Mouse (Mus musculus) embryonic facial prominence, embryonic 15.5 days (tissue): ENCODE results near the gene Grin1. TPM values are rescaled to one million over a fixed set of nuclear protein-coding genes. Genes with fewer than 3 reads are reported as not detected.

Experiments
- ATAC-seq: fragments of 200-750 bp; cut with Nextera tagmentation; 2 replicates; pipeline ENCODE4 v1.8.0; 2017; ENCODE audit warnings: low read depth, moderate TSS enrichment; ENCODE audit not compliant: insufficient number of reproducible peaks, low FRiP score, low TSS enrichment
- H3K27ac ChIP-seq: fragments of 300-500 bp; sonication (generic); replicated peaks from 2 replicates; pipeline ENCODE4 v1.5.1; 2015; ENCODE audit warnings: mild to moderate bottlenecking, inconsistent platforms
- H3K27me3 ChIP-seq: fragments of 300-500 bp; sonication (generic); 2 replicates; pipeline ENCODE4 v1.6.1; 2015; ENCODE audit warnings: inconsistent platforms
- H3K36me3 ChIP-seq: fragments of 300-500 bp; sonication (generic); 2 replicates; pipeline ENCODE4 v1.6.1; 2015; ENCODE audit warnings: mild to moderate bottlenecking, inconsistent platforms
- H3K4me1 ChIP-seq: fragments of 300-500 bp; sonication (generic); 2 replicates; pipeline ENCODE4 v1.6.1; 2015; ENCODE audit warnings: inconsistent platforms
- H3K4me2 ChIP-seq: fragments of 300-500 bp; sonication (generic); replicated peaks from 2 replicates; pipeline ENCODE4 v1.6.1; 2015; ENCODE audit warnings: mild to moderate bottlenecking, inconsistent platforms
- H3K4me3 ChIP-seq: fragments of 300-500 bp; sonication (generic); replicated peaks from 2 replicates; pipeline ENCODE4 v1.5.1; 2015; ENCODE audit warnings: mild to moderate bottlenecking, inconsistent platforms
- H3K9ac ChIP-seq: fragments of 300-500 bp; sonication (generic); 2 replicates; pipeline ENCODE4 v1.6.1; 2015; ENCODE audit warnings: inconsistent platforms
- H3K9me3 ChIP-seq: fragments of 300-500 bp; sonication (generic); replicated peaks from 2 replicates; pipeline ENCODE4 v1.6.1; 2016; ENCODE audit warnings: inconsistent platforms
- WGBS: fragments of 180-500 bp; shearing (Covaris S2); methylation state at CpG from one replicate; pipeline ENCODE4 v1.1.7; 2015; 5-methylcytosine and 5-hydroxymethylcytosine counted together
- polyA plus RNA-seq: library from polyadenylated mRNA; unstranded; fragments of >200 nt; fragmentation: Nextera tagmentation; extraction: Ambion mirVana; gene quantifications from 2 replicates; pipeline ENCODE4 v1.2.1, GENCODE M21; 2015

The Grin1 gene
- polyA plus RNA-seq, 1 experiment from 2014 or later, result 0.71 TPM

DNA sequence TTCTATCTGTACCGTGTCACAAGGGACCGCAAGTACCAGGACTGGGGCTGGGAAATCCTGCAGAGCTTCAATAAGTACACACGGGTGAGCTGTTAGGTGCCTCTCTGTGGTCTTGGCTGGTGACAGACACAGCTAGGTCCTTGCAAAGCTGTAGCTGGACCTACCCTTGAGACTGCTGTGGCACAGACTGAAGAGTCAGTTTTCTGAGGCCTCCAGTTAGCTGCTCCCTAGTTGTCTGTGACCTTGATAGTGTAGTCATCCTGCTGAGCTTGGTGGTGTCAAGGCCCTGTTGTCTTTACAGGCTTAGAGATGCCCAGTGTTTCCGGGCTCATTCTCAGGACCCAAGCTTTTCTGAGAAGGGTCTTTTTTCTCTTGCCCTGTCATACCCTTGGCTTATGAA lies 30.5 kb upstream of the Grin1 start:
- no peaks in the 10 kb centered on the region for H3K4me1 ChIP-seq
- H3K27me3 ChIP-seq, result no peaks in the 10 kb centered on the region
- 92% methylated on average over 4 of the region's 4 CpGs for WGBS
- H3K9me3 ChIP-seq, result no peaks in the 10 kb centered on the region
- H3K27ac ChIP-seq, result no peak overlapping the region
- no peak overlapping the region for H3K4me3 ChIP-seq
- ATAC-seq, result no peak
- H3K4me2 ChIP-seq, result no peak overlapping the region
- H3K36me3 ChIP-seq, result peaks cover 90% of the 10 kb centered on the region
- H3K9ac ChIP-seq, result no peak overlapping the region

DNA sequence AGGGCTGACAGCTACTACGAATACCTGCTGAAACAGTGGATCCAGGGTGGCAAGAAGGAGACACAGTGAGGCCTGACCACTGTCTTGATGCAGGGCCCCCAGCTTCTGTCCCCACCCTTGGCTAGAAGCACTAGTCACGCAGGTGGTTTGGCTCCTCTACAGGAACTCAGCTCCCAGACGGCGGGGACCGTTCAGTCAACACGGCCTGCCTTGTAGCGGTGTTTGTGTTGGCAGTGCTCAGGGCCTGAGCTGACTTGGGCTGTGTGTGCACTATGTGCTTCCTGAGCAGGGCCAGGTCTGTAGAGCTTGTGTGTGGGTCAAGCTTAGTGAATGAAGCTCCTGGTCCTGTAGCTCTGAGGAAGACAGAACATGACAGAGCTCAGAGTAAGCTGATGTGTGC lies 29.2 kb upstream of the Grin1 start:
- H3K36me3 ChIP-seq, result peaks cover 95% of the 10 kb centered on the region
- 90% methylated on average over 7 of the region's 7 CpGs for WGBS
- H3K27ac ChIP-seq, result no peak overlapping the region
- ATAC-seq, result no peak
- no peak overlapping the region for H3K4me2 ChIP-seq
- H3K4me1 ChIP-seq, result no peaks in the 10 kb centered on the region
- H3K9ac ChIP-seq, result no peak overlapping the region
- no peaks in the 10 kb centered on the region for H3K9me3 ChIP-seq
- no peaks in the 10 kb centered on the region for H3K27me3 ChIP-seq
- no peak overlapping the region for H3K4me3 ChIP-seq

DNA sequence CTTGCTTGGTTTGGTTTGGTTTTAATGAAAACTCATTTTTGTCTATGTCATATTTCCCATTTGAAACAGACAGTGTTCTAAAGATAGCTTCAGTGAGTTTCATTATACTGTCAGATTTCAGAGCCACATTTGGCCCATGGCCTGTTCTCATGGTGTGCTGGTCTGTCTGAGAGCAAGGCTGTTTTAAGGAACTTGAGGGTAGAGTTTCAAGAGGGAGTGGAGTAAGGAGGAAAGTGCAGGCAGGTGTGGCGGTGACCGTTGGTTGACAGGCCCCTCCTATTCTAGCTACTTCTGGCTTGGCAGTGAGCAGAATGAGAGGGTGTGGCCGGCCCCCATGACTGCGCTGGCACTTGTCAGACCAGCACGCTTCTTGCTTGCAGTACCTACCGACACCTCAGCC lies 19.3 kb upstream of the Grin1 start:
- no peak overlapping the region for H3K4me2 ChIP-seq
- no peak for ATAC-seq
- no peaks in the 10 kb centered on the region for H3K27me3 ChIP-seq
- no peak overlapping the region for H3K27ac ChIP-seq
- peaks cover 9% of the 10 kb centered on the region for H3K4me1 ChIP-seq
- WGBS, result 95% methylated on average over 6 of the region's 6 CpGs
- no peak overlapping the region for H3K9ac ChIP-seq
- no peak overlapping the region for H3K4me3 ChIP-seq
- no peaks in the 10 kb centered on the region for H3K9me3 ChIP-seq
- H3K36me3 ChIP-seq, result peaks cover 84% of the 10 kb centered on the region

DNA sequence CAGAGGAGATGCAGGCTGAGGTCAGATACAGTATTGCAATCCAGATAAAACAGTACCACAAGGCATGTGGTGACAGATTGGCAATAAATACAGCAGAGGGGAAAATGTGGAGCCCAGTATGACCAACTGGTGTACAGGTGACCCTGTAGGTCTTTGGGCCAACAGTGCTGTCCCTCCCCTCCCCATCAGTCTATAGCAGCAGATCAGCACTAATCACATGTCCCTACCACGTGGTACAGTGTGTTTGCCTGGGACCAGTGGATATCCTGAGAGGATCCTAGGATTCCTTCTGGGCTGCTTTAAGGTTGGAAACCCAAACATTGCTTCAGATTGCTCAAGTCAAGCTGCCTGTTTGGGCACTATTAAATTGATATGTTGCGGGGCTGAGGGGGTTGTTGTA lies 14.6 kb upstream of the Grin1 start:
- 76% methylated on average over 2 of the region's 2 CpGs for WGBS

DNA sequence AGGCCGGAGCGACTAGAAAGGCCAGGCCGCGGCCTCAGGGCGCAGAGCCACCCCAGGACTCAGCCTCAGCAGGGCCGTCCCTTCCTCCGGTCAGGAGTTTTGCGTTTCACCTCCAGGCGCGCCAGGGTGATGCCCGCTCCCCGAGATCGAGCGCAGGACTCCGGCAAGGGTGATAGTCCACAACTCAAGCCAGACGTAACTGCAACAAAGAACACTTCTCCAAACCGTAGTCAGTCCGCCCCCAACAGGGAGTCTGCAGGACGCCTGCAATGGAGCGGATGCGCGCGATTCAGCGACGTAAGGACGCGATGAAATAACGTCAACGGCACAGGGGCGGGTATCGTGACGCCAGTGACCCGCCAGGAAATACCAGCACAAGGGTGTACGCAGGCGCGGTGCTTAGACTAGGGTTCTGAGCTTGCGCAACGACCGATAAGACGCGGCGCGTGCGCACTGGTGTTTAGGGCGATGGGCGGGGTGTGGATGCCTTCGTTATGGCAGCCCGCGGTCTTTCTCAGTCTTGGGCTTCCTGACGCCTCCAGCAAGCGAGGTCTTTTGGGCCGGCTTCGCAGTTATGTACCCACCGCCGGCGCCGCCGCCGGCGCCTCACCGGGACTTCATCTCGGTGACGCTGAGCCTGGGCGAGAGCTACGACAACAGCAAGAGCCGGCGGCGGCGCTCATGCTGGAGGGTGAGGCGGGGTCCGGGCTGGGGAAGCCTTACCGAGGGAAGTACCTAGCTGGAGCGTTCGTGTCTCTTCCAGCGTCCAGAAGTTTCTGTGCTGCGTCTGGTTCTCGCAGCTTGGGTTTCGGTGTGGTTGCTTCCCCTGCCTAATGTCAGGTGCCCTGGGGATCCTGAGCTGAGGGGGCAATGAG lies 13.5 kb upstream of the Grin1 start, which contains the start of gene Man1b1:
Gene Man1b1 (plus strand): TSS at position 53 of the 875 bp plus-strand sequence.
- Histone ChIP-seq H3K9me3 (no peaks in the 10 kb centered on the region), H3K9ac (peak within 1 kb of the TSS; percentile 90), H3K4me3 (peak within 1 kb of the TSS; percentile 93), H3K4me2 (peak within 1 kb of the TSS; percentile 81), H3K4me1 (peaks cover 20% of the 10 kb centered on the region), H3K27me3 (no peaks in the 10 kb centered on the region), H3K27ac (peak within 1 kb of the TSS; percentile 90), H3K36me3 (peaks cover 37% of the 10 kb centered on the region)
- under 1% methylated on average over 78 of the region's 78 CpGs for WGBS
- peak; percentile 98 for ATAC-seq

More for the DNA sequence above, 14.6 kb upstream of the Grin1 start:
- Histone ChIP-seq H3K9me3 (no peaks in the 10 kb centered on the region), H3K9ac (peak overlapping the region; percentile 67; the same call in 1 of the 2 replicates), H3K27me3 (no peaks in the 10 kb centered on the region), H3K27ac (no peak overlapping the region), H3K4me2 (peak overlapping the region; percentile 81), H3K4me1 (peaks cover 20% of the 10 kb centered on the region), H3K4me3 (peak overlapping the region; percentile 93), H3K36me3 (peaks cover 47% of the 10 kb centered on the region)
- no peak for ATAC-seq

DNA sequence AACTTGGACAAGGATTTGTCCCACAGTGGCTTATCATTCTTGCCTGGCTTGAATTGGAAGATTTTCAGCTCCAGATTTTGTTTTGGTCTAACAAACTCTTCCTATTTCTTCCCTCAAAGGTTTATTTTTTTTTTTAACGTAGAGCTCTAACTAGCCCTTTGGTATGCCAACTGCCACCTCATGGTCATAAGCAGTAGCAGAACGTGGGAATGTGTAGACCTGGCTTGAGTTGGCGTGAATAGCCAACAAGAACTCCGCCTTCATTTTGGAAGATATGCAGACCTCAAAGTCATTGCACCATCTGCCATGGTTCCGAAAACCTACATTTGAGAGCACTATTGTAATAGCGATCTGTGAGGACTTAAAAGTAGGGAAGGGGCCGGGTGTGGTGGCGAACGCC lies 12.5 kb upstream of the Grin1 start:
- Histone ChIP-seq H3K9ac (peak overlapping the region; percentile 90; the same call in 1 of the 2 replicates), H3K4me3 (peak overlapping the region; percentile 93), H3K27ac (no peak overlapping the region), H3K4me1 (peaks cover 20% of the 10 kb centered on the region), H3K4me2 (peak overlapping the region; percentile 66), H3K36me3 (peaks cover 26% of the 10 kb centered on the region), H3K9me3 (no peaks in the 10 kb centered on the region), H3K27me3 (0 out of 2 replicates have a peak, but pooled peaks cover 3% of the 10 kb centered on the region)
- no peak for ATAC-seq
- WGBS, result 61% methylated on average over 9 of the region's 9 CpGs

DNA sequence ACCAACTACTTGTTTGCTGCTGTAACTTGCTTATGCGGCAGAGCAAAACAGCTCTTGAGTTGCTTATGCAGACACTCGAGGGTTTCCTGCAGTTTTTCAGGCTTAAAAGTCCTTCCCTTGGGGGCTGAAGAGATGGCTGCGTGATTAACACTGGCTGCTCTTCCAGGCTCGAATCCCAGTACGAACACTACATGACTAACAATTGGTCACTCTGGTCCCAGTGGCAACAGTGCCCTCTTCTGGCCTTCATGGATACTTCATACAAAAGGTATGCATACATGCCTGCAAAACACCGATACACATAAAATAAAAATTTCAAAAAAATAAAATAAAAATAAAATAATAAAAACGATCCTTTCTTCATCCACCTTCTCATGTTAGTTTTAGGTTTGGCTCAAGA lies 9.5 kb upstream of the Grin1 start:
- 0 out of 2 replicates have a peak, but pooled peaks cover 3% of the 10 kb centered on the region for H3K27me3 ChIP-seq
- H3K9me3 ChIP-seq, result no peaks in the 10 kb centered on the region
- H3K4me2 ChIP-seq, result no peak overlapping the region
- no peak for ATAC-seq
- no peak overlapping the region for H3K4me3 ChIP-seq
- H3K9ac ChIP-seq, result no peak overlapping the region
- H3K27ac ChIP-seq, result no peak overlapping the region
- H3K36me3 ChIP-seq, result no peaks in the 10 kb centered on the region
- WGBS, result 36% methylated on average over 7 of the region's 7 CpGs
- peaks cover 12% of the 10 kb centered on the region for H3K4me1 ChIP-seq

DNA sequence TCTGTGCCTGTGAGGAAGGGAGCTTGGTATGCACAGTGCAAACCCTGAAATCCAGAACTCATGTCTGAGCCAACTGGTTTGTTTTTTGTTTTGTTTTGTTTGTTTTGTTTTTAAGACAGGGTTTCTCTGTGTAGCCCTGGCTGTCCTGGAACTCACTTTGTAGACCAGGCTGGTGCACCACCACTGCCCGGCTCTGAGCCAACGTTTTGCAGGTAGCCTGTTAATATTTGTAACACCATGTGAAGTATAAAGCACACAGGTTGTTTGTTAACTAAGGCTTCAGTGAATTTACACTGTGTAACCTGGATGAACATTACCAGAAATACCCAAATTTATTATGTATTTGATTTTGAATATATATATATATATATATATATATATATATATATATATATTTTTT lies 7.0 kb upstream of the Grin1 start:
- 79% methylated on average over 2 of the region's 2 CpGs for WGBS
- no peak overlapping the region for H3K27ac ChIP-seq
- no peak overlapping the region for H3K4me3 ChIP-seq
- no peaks in the 10 kb centered on the region for H3K9me3 ChIP-seq
- ATAC-seq, result no peak
- H3K27me3 ChIP-seq, result peaks cover 14% of the 10 kb centered on the region; the same call in 1 of the 2 replicates
- H3K4me1 ChIP-seq, result no peaks in the 10 kb centered on the region
- H3K36me3 ChIP-seq, result no peaks in the 10 kb centered on the region
- H3K4me2 ChIP-seq, result no peak overlapping the region
- H3K9ac ChIP-seq, result no peak overlapping the region

DNA sequence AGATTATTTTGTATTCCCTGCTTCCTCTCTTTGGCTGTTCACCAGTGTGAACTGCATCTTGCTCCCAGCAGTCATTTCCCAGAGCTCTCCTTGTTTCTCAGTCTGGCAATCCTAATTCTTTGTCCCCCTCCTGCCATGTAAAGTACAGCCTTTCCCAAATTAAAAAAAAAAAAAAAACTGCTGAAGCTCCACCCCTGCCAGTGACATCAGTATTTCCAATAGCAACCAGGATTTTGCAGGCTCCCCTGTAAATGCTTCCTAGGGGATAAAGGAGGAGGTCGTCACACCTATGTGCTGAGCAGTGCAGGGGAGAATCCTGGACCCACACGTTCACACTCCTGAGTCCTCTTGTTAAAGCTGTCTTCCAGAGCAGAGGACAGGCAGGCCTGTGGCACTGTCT lies 1.1 kb upstream of the Grin1 start:
- 34% methylated on average over 2 of the region's 2 CpGs for WGBS
- H3K27ac ChIP-seq, result no peak overlapping the region
- H3K27me3 ChIP-seq, result peaks cover 60% of the 10 kb centered on the region
- no peak overlapping the region for H3K9ac ChIP-seq
- H3K36me3 ChIP-seq, result no peaks in the 10 kb centered on the region
- H3K4me3 ChIP-seq, result no peak overlapping the region
- no peaks in the 10 kb centered on the region for H3K9me3 ChIP-seq
- peaks cover 10% of the 10 kb centered on the region for H3K4me1 ChIP-seq
- H3K4me2 ChIP-seq, result no peak overlapping the region
- no peak for ATAC-seq

DNA sequence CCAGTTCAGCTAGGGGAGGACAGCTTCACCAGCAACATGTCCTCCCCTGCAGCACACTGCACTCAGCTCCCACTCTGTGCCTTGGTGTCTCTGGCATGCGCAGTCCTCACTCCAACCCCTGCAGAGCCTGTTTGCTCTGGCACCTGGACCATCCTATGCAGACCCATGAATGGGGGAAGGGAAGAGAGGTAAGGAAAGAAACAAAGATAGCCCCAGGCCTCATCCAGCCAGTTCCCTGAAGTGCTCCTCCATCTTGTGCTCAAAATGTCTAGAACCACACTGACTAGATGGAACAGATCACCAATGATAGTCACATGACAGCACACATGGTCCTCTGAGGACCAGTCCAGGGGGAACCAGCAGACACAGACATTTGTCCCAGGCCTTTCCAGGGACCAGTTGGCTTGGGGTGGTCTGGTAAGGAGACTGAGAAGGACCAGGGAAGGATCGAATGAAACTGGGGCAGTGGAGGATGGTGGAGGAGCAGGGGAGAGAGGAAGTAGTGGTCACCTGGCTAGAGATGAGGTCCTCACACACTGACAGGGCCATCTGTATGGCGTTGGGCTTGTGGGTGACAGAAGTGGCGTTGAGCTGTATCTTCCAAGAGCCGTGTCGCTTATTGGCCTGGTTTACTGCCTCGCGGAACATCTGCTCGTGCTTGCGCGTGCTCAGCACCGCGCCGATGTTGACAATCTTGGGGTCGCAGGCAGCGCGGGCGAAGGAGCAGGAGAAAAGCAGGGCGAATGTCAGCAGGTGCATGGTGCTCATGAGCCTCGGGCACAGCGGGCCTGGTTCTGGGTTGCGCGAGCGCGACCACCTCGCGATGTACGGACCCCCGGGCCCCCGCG lies 644 bp downstream of the Grin1 start:
- no peaks in the 10 kb centered on the region for H3K9me3 ChIP-seq
- H3K9ac ChIP-seq, result no peak overlapping the region
- H3K36me3 ChIP-seq, result no peaks in the 10 kb centered on the region
- ATAC-seq, result no peak
- H3K4me2 ChIP-seq, result peak overlapping the region; percentile 62
- peak overlapping the region; percentile 34 for H3K4me3 ChIP-seq
- peaks cover 10% of the 10 kb centered on the region for H3K4me1 ChIP-seq
- no peak overlapping the region for H3K27ac ChIP-seq
- WGBS, result 6% methylated on average over 31 of the region's 31 CpGs
- peaks cover 78% of the 10 kb centered on the region for H3K27me3 ChIP-seq

DNA sequence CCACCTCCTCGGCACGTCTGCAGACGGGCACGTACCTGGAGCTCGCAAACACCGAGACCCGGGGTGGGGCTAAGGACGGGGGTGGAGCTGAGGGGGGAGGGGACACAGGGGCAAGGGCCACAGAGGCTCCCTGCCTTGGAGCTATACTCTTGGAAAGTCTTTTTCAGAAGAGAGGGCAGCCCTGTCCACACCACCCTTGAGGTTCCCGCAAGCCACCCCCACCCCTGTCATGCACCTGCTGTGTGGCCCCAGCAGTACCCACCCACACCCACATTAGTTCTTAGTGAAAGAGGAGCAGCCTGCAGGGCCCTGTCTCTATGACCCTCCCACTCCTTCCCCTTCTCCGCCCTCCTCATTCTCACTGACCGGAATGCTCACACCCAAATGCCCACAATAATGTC lies 7.5 kb downstream of the Grin1 start:
- 5% methylated on average over 11 of the region's 11 CpGs for WGBS
- no peak overlapping the region for H3K4me2 ChIP-seq
- H3K27me3 ChIP-seq, result peaks cover 82% of the 10 kb centered on the region

More for the DNA sequence above, 7.5 kb downstream of the Grin1 start:
- Histone ChIP-seq H3K9ac (no peak overlapping the region), H3K9me3 (no peaks in the 10 kb centered on the region), H3K27ac (no peak overlapping the region), H3K4me3 (no peak overlapping the region), H3K4me1 (no peaks in the 10 kb centered on the region), H3K36me3 (no peaks in the 10 kb centered on the region)
- no peak for ATAC-seq
